Mouse (Mus musculus): Measurements from ENCODE around the gene Sytl4. TPM values are rescaled to one million over a fixed set of nuclear protein-coding genes. Genes with fewer than 3 reads are reported as not detected.

The Sytl4 gene
- polyA plus RNA-seq, 1 experiment from 2014 or later: 1.9 TPM

- Histone ChIP-seq H3K4me2 (ENCODE audit: low read depth, low read length) (peak within 1 kb of the TSS; percentile 70), H3K4me3 (ENCODE audit: low read length) (peak within 1 kb of the TSS; percentile 64), H3K36me3 (ENCODE audit: control insufficient read depth, insufficient read depth) (peaks cover 3% of the 10 kb centered on the region; the same call in 1 of the 2 replicates), H3K27me3 (ENCODE audit: control insufficient read depth, insufficient read depth, low read length) (no peaks in the 10 kb centered on the region), H3K9me3 (replicated peaks; ENCODE audit: control insufficient read depth, low read length) (no peaks in the 10 kb centered on the region), H3K9ac (ENCODE audit: low read length) (peak within 1 kb of the TSS; percentile 81), H3K4me1 (ENCODE audit: control insufficient read depth, insufficient read depth, low read length) (no peaks in the 10 kb centered on the region), H3K27ac (ENCODE audit: low read length) (peak within 1 kb of the TSS; percentile 57)
- WGBS: 14% methylated on average over 33 of the region's 33 CpGs
- ATAC-seq (replicated peaks; ENCODE audit: extremely low read depth, insufficient read depth, low FRiP score): peak; percentile 75
These were observed 83.5 kb downstream of the Sytl4 start, which contains the start of gene Tspan6 for GRCm38 (mm10) chrX:133898014-133898542. Gene Tspan6 (minus strand): TSS chrX:133898429.

GRCm38 (mm10) chrX:133888111-133888510 lies 93.5 kb downstream of the Sytl4 start:
- no peak for ATAC-seq (replicated peaks; ENCODE audit: extremely low read depth, insufficient read depth, low FRiP score)
- no peak overlapping the region for H3K27ac ChIP-seq (ENCODE audit: low read length)
- H3K4me3 ChIP-seq (ENCODE audit: low read length): no peak overlapping the region
- no peaks in the 10 kb centered on the region for H3K9me3 ChIP-seq (replicated peaks; ENCODE audit: control insufficient read depth, low read length)
- no peak overlapping the region for H3K9ac ChIP-seq (ENCODE audit: low read length)
- H3K27me3 ChIP-seq (ENCODE audit: control insufficient read depth, insufficient read depth, low read length): no peaks in the 10 kb centered on the region
- 83% methylated on average over 5 of the region's 5 CpGs for WGBS
- H3K4me2 ChIP-seq (ENCODE audit: low read depth, low read length): no peak overlapping the region
- H3K4me1 ChIP-seq (ENCODE audit: control insufficient read depth, insufficient read depth, low read length): no peaks in the 10 kb centered on the region
- H3K36me3 ChIP-seq (ENCODE audit: control insufficient read depth, insufficient read depth): no peaks in the 10 kb centered on the region; the same call in 1 of the 2 replicates

- Histone ChIP-seq H3K4me2 (ENCODE audit: low read depth, low read length) (no peak overlapping the region), H3K27me3 (ENCODE audit: control insufficient read depth, insufficient read depth, low read length) (no peaks in the 10 kb centered on the region), H3K27ac (ENCODE audit: low read length) (no peak overlapping the region), H3K9ac (ENCODE audit: low read length) (no peak overlapping the region), H3K4me1 (ENCODE audit: control insufficient read depth, insufficient read depth, low read length) (no peaks in the 10 kb centered on the region), H3K4me3 (ENCODE audit: low read length) (no peak overlapping the region), H3K9me3 (replicated peaks; ENCODE audit: control insufficient read depth, low read length) (no peaks in the 10 kb centered on the region), H3K36me3 (ENCODE audit: control insufficient read depth, insufficient read depth) (no peaks in the 10 kb centered on the region; the same call in 1 of the 2 replicates)
- 92% methylated on average over 3 of the region's 3 CpGs for WGBS
- ATAC-seq (replicated peaks; ENCODE audit: extremely low read depth, insufficient read depth, low FRiP score): no peak
These were observed 94.3 kb downstream of the Sytl4 start for GRCm38 (mm10) chrX:133887308-133887707.

Other genes with a start within 250 kb of the Sytl4 start
- 0.45 and 1.0 TPM in 2 replicates for gene Tnmd, start 130.8 kb downstream of the Sytl4 start, polyA plus RNA-seq (2015; fragmentation: Nextera tagmentation; extraction: Ambion mirVana)
- gene Tspan6, start 83.4 kb downstream of the Sytl4 start, polyA plus RNA-seq (2015; fragmentation: Nextera tagmentation; extraction: Ambion mirVana): 91.1 and 96.7 TPM in 2 replicates
- 8.1 and 8.5 TPM in 2 replicates for gene Srpx2, start 73.4 kb downstream of the Sytl4 start, polyA plus RNA-seq (2015; fragmentation: Nextera tagmentation; extraction: Ambion mirVana)
- gene Cstf2, start 77.4 kb upstream of the Sytl4 start, polyA plus RNA-seq (2015; fragmentation: Nextera tagmentation; extraction: Ambion mirVana): 25.3 and 25.8 TPM in 2 replicates
- gene Xkrx, start 180.3 kb upstream of the Sytl4 start, polyA plus RNA-seq (2015; fragmentation: Nextera tagmentation; extraction: Ambion mirVana): 0.55 and 0.56 TPM in 2 replicates
- 0.09 and 0.16 TPM in 2 replicates for gene Arl13a, start 205.7 kb upstream of the Sytl4 start, polyA plus RNA-seq (2015; fragmentation: Nextera tagmentation; extraction: Ambion mirVana)
- 0.25 TPM in 1 of 2 replicates, not detected in the other for gene Nox1, start 240.1 kb upstream of the Sytl4 start, polyA plus RNA-seq (2015; fragmentation: Nextera tagmentation; extraction: Ambion mirVana)

All from heart, embryonic 16.5 days (tissue).